Mouse (Mus musculus): ENCODE data around the gene Large1. TPM values are rescaled to one million over a fixed set of nuclear protein-coding genes. Genes with fewer than 3 reads are reported as not detected.
"Not testable (repeated sequence)": the region's sequence is repeated elsewhere in the genome, so short reads cannot be mapped to it uniquely, and the experiment has no call there.

Large1 gene
- 15.0 and 17.1 TPM in 2 replicates for polyA plus RNA-seq (2015; fragmentation: Nextera tagmentation; extraction: Ambion mirVana)

DNA sequence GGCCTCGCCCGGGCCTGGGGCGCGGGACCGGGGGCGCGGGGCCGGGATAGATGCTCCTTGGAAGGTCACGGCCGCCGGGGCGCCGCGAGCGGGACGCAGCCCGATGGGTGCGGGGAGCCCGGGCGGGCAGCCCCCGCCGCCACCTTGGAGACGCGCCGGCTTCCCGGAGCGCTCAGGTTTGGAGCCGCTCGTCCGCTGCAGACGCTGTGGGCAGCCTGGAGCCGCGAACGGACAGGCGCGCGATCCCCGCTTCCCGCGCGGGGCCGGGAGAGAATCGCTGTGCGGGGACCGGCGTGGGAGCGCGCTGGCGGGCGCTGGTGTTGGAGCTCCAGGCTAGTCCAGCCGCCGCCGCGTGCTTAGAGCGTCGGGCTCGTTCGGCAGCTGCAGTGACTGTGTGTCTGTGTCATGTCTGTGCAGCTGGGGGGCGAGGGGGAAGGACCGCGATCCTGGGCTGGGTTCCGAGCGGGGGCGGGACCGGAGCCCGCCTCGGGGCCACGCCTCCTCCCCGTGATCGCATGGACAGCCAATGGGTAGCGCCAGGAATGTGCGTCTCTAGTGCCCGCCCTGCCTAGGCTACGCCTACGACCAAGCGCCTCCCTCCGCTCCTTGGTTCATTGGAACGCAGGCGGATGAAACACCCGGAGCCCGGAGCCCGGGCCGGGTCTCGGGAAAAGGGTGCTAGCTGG lies at the start of gene Large1:
Gene Large1, minus strand, starts transcription at position 433 of the 686 bp plus-strand sequence.
- Histone ChIP-seq H3K27me3 (replicated peaks) (no peaks in the 10 kb centered on the region), H3K36me3 (no peaks in the 10 kb centered on the region), H3K4me3 (replicated peaks) (peak within 1 kb of the TSS; percentile 81), H3K9ac (replicated peaks) (peak within 1 kb of the TSS; percentile 86), H3K27ac (replicated peaks) (peak within 1 kb of the TSS; percentile 97), H3K4me2 (peak within 1 kb of the TSS; percentile 85), H3K4me1 (peaks cover 43% of the 10 kb centered on the region), H3K9me3 (replicated peaks) (no peaks in the 10 kb centered on the region)
- peak; percentile 98 for ATAC-seq (ENCODE audit: low FRiP score)
- under 1% methylated on average over 69 of the region's 84 CpGs for WGBS

DNA sequence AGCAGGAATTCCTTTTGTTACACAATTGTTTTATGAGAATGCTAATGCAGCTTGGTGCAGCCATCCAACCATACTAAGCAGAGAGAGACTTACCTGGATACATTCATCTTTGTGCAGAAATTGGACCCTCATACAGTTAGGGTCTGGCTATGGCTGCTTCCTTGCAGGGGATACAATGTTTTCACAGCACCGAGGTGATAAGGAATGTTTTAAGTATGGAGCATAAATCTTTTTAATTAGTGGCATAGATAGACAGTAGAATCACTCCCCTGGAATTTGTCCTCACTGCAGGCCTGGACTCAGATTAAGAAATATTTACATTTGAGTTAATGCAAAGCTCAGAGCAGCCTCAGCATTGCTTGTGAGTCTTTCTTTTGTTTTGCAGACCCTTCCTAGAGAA lies 47.0 kb upstream of the Large1 start:
- WGBS: 38% methylated on average over 1 of the region's 1 CpGs
- Histone ChIP-seq H3K4me1 (no peaks in the 10 kb centered on the region), H3K9ac (replicated peaks) (no peak overlapping the region), H3K27me3 (replicated peaks) (no peaks in the 10 kb centered on the region), H3K27ac (replicated peaks) (no peak overlapping the region), H3K4me3 (replicated peaks) (no peak overlapping the region), H3K36me3 (no peaks in the 10 kb centered on the region), H3K9me3 (replicated peaks) (no peaks in the 10 kb centered on the region), H3K4me2 (no peak overlapping the region)
- ATAC-seq (ENCODE audit: low FRiP score): no peak

DNA sequence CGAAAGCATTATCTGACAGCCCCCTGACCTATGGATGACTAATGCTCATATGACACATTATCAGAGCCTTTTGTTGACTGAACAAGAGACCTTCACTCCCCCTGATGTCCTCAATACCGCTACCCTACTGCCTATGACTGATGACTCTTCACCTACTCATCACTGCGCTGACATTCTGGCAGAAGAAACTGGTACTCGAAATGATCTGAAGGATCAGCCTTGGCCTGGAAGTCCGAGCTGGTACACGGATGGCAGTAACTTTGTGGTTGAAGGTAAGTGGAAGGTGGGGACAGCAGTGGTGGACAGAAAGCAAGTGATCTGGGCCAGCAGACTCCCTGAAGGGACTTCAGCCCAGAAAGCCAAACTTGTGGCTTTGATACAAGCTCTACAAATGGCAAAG lies 19.7 kb upstream of the Large1 start:
- H3K9me3 ChIP-seq (replicated peaks); H3K4me3 ChIP-seq (replicated peaks); H3K36me3 ChIP-seq; H3K27ac ChIP-seq (replicated peaks); H3K4me1 ChIP-seq; H3K9ac ChIP-seq (replicated peaks); H3K27me3 ChIP-seq (replicated peaks); H3K4me2 ChIP-seq; ATAC-seq (ENCODE audit: low FRiP score): not testable (repeated sequence)
- WGBS: 91% methylated on average over 6 of the region's 6 CpGs

DNA sequence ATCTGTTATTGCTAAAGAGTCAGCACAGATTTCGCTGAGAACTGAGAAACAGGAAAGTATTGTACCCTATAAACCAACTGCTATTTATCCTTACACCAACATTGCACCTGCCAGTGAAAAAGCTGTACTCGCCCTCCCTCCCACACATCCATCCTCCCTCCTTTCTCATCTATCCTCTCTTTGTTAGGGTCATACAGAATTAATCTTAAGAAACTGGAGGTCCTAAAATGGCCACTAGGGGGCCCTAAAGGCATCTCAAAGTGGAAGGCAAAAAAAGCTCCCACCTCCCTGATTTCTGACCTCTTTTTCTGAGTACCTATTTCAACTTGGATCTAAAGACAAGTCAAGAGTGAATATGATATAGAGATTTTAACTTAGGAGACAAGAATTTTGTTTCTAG lies 2.6 kb upstream of the Large1 start:
- H3K36me3 ChIP-seq: no peaks in the 10 kb centered on the region
- H3K4me1 ChIP-seq: peaks cover 18% of the 10 kb centered on the region
- no peaks in the 10 kb centered on the region for H3K27me3 ChIP-seq (replicated peaks)
- no peak for ATAC-seq (ENCODE audit: low FRiP score)
- no peaks in the 10 kb centered on the region for H3K9me3 ChIP-seq (replicated peaks)
- 23% methylated on average over 2 of the region's 2 CpGs for WGBS
- H3K27ac ChIP-seq (replicated peaks): no peak overlapping the region
- peak overlapping the region; percentile 85 for H3K4me2 ChIP-seq
- H3K4me3 ChIP-seq (replicated peaks): no peak overlapping the region
- no peak overlapping the region for H3K9ac ChIP-seq (replicated peaks)

DNA sequence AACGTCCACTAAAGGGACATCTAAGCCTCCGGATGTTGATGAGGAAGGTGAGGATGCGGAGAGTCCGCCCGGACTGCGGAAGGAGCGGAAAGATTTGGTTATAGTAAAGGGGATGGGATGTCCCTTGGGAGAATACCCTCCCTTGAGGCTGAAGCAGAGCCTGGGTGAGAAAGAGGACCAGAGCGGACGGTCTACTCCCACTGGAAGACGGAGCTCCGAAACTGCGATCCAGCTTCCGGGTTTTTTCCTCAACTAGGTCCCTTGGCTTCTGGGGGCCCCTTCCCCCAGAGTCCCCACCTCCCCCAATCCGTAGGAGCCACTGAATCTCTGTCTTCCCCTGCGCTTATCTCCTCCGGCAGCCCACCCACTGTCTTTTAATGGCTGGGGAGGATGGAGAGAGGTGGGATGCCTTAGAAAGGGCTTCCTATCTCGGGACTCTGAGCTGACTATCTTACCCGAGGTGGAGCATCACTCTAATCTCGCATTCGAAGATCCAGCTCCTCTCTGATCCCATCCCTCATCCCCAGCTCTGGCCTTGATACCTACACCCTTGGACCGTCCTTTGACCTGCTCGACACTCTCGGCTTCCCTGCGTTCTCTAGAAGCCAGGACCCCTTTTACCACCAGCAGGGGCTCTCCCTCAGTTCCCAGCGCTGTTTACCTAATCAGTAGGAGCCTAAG lies 1.0 kb upstream of the Large1 start:
- peak overlapping the region; percentile 81 for H3K4me3 ChIP-seq (replicated peaks)
- peak; percentile 61 for ATAC-seq (ENCODE audit: low FRiP score)

DNA sequence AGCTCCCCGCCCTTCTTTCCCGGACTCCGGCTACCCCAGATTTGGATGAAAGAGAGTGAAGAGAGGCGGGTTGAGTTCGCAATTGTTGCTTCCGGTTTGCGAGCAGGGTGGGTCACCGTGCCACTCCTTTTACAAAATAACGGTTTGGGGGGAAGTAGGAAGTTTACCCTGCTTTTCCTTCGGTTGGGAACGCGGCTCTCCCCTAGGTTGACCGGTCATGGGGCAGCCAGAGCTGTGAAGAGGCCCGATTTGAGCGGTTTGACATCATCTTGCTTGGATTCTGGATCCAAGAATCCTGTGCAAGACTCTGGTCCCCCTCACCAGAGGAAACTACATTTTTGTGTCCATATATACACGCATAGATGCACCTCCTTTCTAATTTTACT lies 447 bp upstream of the Large1 start:
- Histone ChIP-seq H3K27ac (replicated peaks) (peak overlapping the region; percentile 97), H3K36me3 (no peaks in the 10 kb centered on the region), H3K4me1 (peaks cover 39% of the 10 kb centered on the region), H3K9me3 (replicated peaks) (no peaks in the 10 kb centered on the region), H3K4me3 (replicated peaks) (peak overlapping the region; percentile 81), H3K27me3 (replicated peaks) (no peaks in the 10 kb centered on the region), H3K9ac (replicated peaks) (peak overlapping the region; percentile 63), H3K4me2 (peak overlapping the region; percentile 85)
- peak; percentile 48 for ATAC-seq (ENCODE audit: low FRiP score)
- under 1% methylated on average over 16 of the region's 16 CpGs for WGBS

More for the DNA sequence above, 1.0 kb upstream of the Large1 start:
- Histone ChIP-seq H3K36me3 (no peaks in the 10 kb centered on the region), H3K9ac (replicated peaks) (peak overlapping the region; percentile 63), H3K4me1 (peaks cover 35% of the 10 kb centered on the region), H3K27me3 (replicated peaks) (no peaks in the 10 kb centered on the region), H3K4me2 (peak overlapping the region; percentile 85), H3K9me3 (replicated peaks) (no peaks in the 10 kb centered on the region), H3K27ac (replicated peaks) (peak overlapping the region; percentile 97)
- WGBS: under 1% methylated on average over 25 of the region's 25 CpGs

DNA sequence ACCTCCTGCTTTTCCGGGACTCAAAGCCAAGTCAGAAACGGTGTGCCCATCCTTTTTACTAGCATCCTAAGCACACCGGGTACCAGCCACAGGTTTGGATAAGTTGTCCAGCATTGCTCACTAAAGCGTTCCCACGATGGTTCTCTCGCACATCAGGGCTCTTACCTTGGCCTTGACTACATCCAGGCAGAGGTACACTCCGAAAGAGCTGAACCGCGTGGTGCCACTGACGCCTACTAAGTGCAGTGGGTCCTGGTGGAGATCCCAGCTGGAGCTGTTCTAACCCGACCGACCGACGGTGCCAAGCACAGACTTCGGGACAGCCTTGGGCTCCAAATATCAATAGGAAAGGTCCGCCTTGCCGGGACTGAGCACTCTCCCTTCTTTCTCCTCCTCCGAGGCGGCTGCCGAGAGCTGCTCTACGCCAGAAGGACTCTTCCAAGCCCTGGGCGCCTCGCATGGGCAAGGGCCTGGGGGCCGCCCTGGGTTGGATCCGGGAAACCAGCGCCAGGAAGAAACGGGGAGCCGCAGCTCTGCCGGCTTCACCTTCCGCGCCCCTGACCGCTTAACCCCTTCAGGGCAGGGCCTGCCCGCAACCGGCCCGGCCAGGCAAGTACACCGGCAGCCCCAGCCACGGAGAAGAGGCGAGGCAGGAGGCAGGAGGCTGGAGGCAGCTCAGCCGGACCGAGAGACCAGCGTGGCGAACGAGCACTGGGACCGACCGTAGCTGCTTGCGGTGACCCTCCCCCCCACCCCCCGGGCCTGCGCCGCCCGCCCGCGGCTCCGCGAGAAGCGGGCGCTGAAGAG lies 836 bp downstream of the Large1 start:
- H3K9ac ChIP-seq (replicated peaks): peak overlapping the region; percentile 86
- peak overlapping the region; percentile 97 for H3K27ac ChIP-seq (replicated peaks)
- no peaks in the 10 kb centered on the region for H3K9me3 ChIP-seq (replicated peaks)
- peak; percentile 32 for ATAC-seq (ENCODE audit: low FRiP score)
- H3K4me3 ChIP-seq (replicated peaks): peak overlapping the region; percentile 81
- no peaks in the 10 kb centered on the region for H3K36me3 ChIP-seq
- WGBS: under 1% methylated on average over 55 of the region's 56 CpGs
- H3K27me3 ChIP-seq (replicated peaks): no peaks in the 10 kb centered on the region
- peak overlapping the region; percentile 85 for H3K4me2 ChIP-seq
- peaks cover 43% of the 10 kb centered on the region for H3K4me1 ChIP-seq

DNA sequence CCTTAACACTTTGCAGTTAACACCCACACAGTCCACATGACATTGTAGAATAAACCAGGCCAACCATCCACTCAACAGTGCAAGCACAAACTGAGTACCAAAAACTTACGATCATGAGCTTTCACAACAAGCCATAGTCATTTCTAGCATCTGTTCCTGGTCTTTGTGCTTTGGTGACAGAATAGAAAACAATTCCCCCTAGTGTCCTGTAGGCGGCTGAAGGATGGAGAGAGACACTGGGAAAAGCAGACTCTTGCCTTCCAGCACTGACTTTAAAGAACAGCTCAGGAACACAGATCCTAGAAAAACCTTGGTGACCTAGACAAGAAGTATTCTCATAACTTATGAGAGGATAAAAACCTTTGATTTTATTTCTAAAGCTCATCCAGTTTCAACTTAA lies 3.0 kb downstream of the Large1 start:
- Histone ChIP-seq H3K4me1 (peaks cover 44% of the 10 kb centered on the region), H3K27ac (replicated peaks) (no peak overlapping the region), H3K4me2 (peak overlapping the region; percentile 85), H3K9ac (replicated peaks) (no peak overlapping the region), H3K27me3 (replicated peaks) (no peaks in the 10 kb centered on the region), H3K9me3 (replicated peaks) (no peaks in the 10 kb centered on the region), H3K4me3 (replicated peaks) (peak overlapping the region; percentile 81), H3K36me3 (no peaks in the 10 kb centered on the region)
- ATAC-seq (ENCODE audit: low FRiP score): no peak
- 11% methylated on average over 2 of the region's 2 CpGs for WGBS

DNA sequence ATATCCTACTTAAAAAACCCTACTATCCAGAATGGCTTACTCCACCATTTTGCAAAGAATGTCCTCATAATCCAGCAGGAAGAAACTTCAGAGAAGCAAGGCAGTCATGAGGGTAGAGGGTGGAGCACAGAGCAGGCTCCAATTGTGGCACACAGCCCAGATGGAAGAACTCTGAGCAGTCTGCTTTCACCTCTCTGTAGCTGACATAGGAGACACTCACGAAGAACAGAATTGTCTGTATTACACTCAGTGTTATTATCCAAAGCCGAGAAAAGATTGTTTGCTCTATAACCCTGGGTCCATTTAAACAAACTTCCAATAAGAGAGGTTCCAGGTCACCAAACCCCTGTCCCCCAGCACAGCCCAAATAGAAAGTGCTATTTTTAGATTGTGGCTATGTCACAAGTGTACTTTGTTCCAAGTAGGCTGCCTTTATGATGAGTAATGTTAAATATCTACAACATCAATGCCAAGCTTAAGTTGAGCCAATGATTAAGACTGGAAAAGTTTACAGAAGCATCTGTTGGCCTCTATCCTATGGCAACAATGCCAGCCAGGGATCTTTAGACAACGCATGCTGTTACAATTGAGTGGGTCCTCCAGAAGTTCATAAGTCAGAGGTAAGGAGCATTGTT lies 10.5 kb downstream of the Large1 start:
- Histone ChIP-seq H3K9ac (replicated peaks) (no peak overlapping the region), H3K36me3 (no peaks in the 10 kb centered on the region), H3K4me3 (replicated peaks) (no peak overlapping the region), H3K4me1 (0 out of 2 replicates have a peak, but pooled peaks cover 4% of the 10 kb centered on the region), H3K9me3 (replicated peaks) (no peaks in the 10 kb centered on the region), H3K27ac (replicated peaks) (no peak overlapping the region), H3K27me3 (replicated peaks) (no peaks in the 10 kb centered on the region), H3K4me2 (no peak overlapping the region)
- ATAC-seq (ENCODE audit: low FRiP score): no peak
- 87% methylated on average over 3 of the region's 3 CpGs for WGBS

DNA sequence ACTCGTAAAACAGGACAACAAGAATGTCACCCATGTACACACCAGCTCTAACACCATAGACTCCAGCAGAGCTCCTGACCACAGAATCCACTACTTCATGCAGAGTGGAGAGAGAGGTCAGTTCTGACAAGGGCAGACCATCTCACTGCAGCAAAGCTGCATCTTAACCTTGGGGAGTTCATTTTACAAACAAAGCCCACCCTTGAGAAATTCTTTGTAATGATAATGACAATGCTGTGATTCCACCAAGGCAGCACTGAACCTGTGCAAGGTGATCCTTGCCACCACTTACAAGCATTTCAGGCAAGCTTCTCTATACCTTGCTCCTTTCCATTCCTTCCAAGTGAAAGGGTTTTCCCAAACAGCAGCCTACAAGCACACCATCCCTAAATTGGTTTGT lies 16.5 kb downstream of the Large1 start:
- Histone ChIP-seq H3K4me3 (replicated peaks) (no peak overlapping the region), H3K27me3 (replicated peaks) (no peaks in the 10 kb centered on the region), H3K36me3 (0 out of 2 replicates have a peak, but pooled peaks cover 5% of the 10 kb centered on the region), H3K27ac (replicated peaks) (no peak overlapping the region), H3K4me2 (no peak overlapping the region), H3K9me3 (replicated peaks) (no peaks in the 10 kb centered on the region; the same call in 1 of the 2 replicates), H3K4me1 (no peaks in the 10 kb centered on the region), H3K9ac (replicated peaks) (no peak overlapping the region)
- ATAC-seq (ENCODE audit: low FRiP score): no peak
- WGBS: 45% methylated on average over 1 of the region's 1 CpGs

DNA sequence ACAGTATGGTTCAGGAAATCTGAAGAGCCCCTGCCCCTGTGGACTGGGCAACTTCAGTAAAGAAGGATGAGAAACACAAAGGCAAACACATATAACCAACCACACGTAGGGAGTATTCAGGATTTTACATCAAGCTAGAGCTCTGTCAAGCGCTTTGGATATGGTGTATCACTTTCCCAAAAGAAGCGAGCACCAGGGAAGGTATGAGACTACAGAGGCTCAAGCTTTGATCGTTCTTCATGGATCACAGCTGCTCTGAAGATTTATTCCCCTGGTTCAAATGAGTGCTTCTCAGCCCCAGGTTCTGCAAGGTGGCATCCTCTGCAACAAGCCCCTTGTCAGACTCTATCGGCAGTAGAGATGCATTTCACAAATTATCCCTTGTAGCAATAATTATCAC lies 24.2 kb downstream of the Large1 start:
- Histone ChIP-seq H3K4me2 (no peak overlapping the region), H3K4me3 (replicated peaks) (no peak overlapping the region), H3K27me3 (replicated peaks) (no peaks in the 10 kb centered on the region), H3K36me3 (0 out of 2 replicates have a peak, but pooled peaks cover 5% of the 10 kb centered on the region), H3K4me1 (peaks cover 7% of the 10 kb centered on the region; the same call in 1 of the 2 replicates), H3K9me3 (replicated peaks) (no peaks in the 10 kb centered on the region; the same call in 1 of the 2 replicates), H3K27ac (replicated peaks) (no peak overlapping the region), H3K9ac (replicated peaks) (no peak overlapping the region)
- 89% methylated on average over 5 of the region's 5 CpGs for WGBS
- ATAC-seq (ENCODE audit: low FRiP score): no peak

Data from neural tube, embryonic 15.5 days (tissue).